Mouse (Mus musculus) thymus, adult 2 months (tissue): ENCODE results near the gene Rab12. TPM values are rescaled to one million over a fixed set of nuclear protein-coding genes. Genes with fewer than 3 reads are reported as not detected.

Source experiments
- DNase-seq: peaks from one replicate; pipeline ENCODE4 v3.0.0; 2021
- H3K27ac ChIP-seq: fragments of 200-500 bp; 2 replicates; pipeline ENCODE4 v1.5.1; 2012; ENCODE audit warnings: low read length, control low read depth; ENCODE audit not compliant: control insufficient read depth, insufficient read depth
- H3K27me3 ChIP-seq: fragments of 200-500 bp; 2 replicates; pipeline ENCODE4 v1.6.1; 2012; ENCODE audit warnings: mild to moderate bottlenecking, low read length, moderate library complexity, mixed read lengths; ENCODE audit not compliant: control insufficient read depth, insufficient read depth
- H3K36me3 ChIP-seq: fragments of 200-500 bp; 2 replicates; pipeline ENCODE4 v1.6.1; 2012; ENCODE audit warnings: mild to moderate bottlenecking, low read length, moderate library complexity; ENCODE audit not compliant: control insufficient read depth, insufficient read depth
- H3K4me1 ChIP-seq: fragments of 200-500 bp; replicated peaks from 2 replicates; pipeline ENCODE4 v1.6.1; 2012; ENCODE audit warnings: low read length; ENCODE audit not compliant: control insufficient read depth, insufficient read depth
- H3K4me3 ChIP-seq: fragments of 200-500 bp; 2 replicates; pipeline ENCODE4 v1.5.1; 2012; ENCODE audit warnings: mild to moderate bottlenecking, low read length, control low read depth, moderate library complexity; ENCODE audit not compliant: control insufficient read depth, insufficient read depth
- CTCF ChIP-seq: fragments of 200-500 bp; IDR thresholded peaks from 2 replicates; pipeline ENCODE4 v1.5.1; 2012; ENCODE audit warnings: mild to moderate bottlenecking, control low read depth, low read length, moderate library complexity, borderline replicate concordance; ENCODE audit not compliant: control insufficient read depth, poor library complexity, insufficient read depth; ENCODE audit errors: extremely low read depth
- POLR2A ChIP-seq: fragments of 200-500 bp; IDR thresholded peaks from 2 replicates; pipeline ENCODE4 v1.6.1; 2012; ENCODE audit warnings: mild to moderate bottlenecking, low read length, control low read depth, moderate library complexity; ENCODE audit not compliant: control insufficient read depth, poor library complexity, insufficient read depth; ENCODE audit errors: extremely low read depth
- WGBS: fragments of 180-500 bp; shearing (Covaris S2); methylation state at CpG from one replicate; pipeline ENCODE4 v1.1.7; 2018; 5-methylcytosine and 5-hydroxymethylcytosine counted together
- polyA plus RNA-seq: library from polyadenylated mRNA; depleted of rRNA; stranded (reverse); fragments of >200 nt; gene quantifications from 2 replicates; pipeline ENCODE4 v1.2.3, GENCODE M21; 2012

Rab12 gene
- polyA plus RNA-seq, 1 experiment: 23.2 TPM

GRCm38 (mm10) chr17:66484965-66485364 lies 34.6 kb downstream of the Rab12 start:
- no peaks in the 10 kb centered on the region for H3K27me3 ChIP-seq
- H3K36me3 ChIP-seq: no peaks in the 10 kb centered on the region
- no peak overlapping the region for H3K4me3 ChIP-seq
- WGBS: 76% methylated on average over 2 of the region's 2 CpGs
- no peak overlapping the region for H3K27ac ChIP-seq
- H3K4me1 ChIP-seq: no peaks in the 10 kb centered on the region
- DNase-seq: no peak
- TF ChIP-seq CTCF (no peak), POLR2A (no peak)

DNA sequence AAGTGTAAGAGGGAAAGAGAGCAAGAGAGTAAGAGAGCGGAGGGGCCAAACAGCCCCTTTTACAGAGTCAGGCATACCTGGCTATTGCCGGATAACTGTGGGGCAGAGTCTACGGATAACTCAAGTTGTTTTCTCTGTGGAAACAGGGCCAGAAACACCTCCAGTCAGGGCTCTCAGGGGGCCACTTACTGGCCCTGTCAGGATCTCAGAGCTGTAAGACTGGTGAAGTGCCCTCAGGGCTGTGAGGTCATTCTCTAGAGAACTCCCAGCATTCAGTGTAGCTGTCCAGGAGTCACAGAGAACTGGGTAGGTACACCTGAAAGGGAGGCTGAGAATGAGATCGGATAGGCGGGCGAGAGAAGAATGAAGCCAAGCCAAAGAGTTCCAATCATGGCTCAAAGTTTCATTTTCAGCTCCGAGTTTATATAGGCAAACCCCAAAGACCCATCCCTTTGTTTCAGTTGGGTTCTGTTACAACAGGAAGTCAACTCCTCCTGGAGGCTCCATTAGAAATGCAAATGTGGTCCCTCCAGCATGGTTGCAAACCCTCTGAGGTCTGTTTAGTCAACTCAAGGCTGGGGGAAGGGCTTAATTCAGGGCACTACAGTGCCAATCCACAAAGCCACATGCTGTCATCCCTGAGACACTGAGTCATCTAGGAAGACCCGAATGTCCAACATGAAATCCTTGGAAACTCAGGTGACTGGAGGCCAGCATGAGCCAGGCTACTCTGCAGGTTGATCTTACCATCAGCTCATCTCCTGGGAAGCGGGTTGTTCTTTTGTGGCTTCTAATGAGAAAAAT lies 35.7 kb downstream of the Rab12 start:
- no peak overlapping the region for H3K27ac ChIP-seq
- no peak for DNase-seq
- TF ChIP-seq POLR2A (no peak), CTCF (no peak)
- H3K27me3 ChIP-seq: no peaks in the 10 kb centered on the region
- H3K36me3 ChIP-seq: no peaks in the 10 kb centered on the region
- WGBS: 94% methylated on average over 9 of the region's 9 CpGs
- no peaks in the 10 kb centered on the region for H3K4me1 ChIP-seq
- H3K4me3 ChIP-seq: no peak overlapping the region

DNA sequence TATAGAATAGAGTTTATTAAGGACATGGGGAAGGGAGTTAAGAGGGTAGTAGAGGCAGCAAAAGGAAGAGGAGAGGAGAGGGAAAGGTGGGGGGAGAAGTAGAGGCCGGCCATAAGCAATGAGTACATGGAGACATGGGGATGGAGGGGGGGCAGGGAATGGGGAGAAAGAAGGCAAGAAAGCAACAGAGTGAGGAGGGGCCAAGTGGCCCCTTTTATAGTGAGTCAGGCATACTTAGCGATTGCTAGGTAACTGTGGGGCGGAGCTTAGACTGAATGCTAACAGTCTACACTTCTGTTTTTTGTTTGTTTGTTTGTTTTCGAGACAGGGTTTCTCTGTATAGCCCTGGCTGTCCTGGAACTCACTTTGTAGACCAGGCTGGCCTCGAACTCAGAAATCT lies 38.2 kb downstream of the Rab12 start:
- 85% methylated on average over 5 of the region's 5 CpGs for WGBS
- no peak for TF ChIP-seq POLR2A
- TF ChIP-seq CTCF: no peak
- Histone ChIP-seq H3K4me3 (no peak overlapping the region), H3K4me1 (no peaks in the 10 kb centered on the region), H3K36me3 (no peaks in the 10 kb centered on the region), H3K27me3 (no peaks in the 10 kb centered on the region), H3K27ac (no peak overlapping the region)
- DNase-seq: no peak

DNA sequence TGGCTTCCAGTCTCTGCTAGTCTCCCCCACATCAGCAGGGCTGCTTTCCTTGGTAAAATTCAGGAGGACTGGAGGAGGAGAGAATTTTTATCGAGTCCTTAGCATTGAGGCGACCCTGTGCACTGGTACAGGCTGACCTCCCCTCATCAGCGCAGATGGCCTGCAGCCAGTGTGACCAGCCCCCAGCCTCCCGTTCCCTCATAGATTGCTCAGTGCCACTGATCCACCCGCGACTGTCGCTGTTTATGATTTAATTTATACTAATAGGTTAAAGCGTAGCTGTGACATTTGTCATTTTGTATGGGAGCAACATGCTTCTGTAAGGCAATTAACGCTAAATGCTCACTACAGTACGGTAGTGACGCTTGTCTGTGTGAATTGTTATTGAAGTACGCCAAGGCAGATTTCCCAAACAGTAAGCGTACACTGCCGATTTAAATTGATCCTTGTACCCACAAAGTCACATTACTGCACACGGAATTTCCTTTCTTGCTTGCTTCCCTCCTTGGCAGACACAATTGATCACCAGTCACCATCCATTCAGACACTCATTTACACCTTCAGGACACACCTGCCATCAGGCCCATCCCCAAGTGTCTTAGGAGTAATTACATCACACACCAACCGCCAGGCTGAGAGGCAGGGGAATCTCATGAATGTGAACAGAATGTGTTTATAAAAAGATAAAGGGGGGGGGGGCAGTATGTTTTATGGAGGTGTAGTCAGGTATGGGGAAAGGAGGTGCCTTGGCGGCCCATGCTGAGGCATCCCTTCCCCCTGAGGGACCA lies 38.8 kb downstream of the Rab12 start:
- 68% methylated on average over 17 of the region's 17 CpGs for WGBS
- DNase-seq: no peak
- Histone ChIP-seq H3K4me1 (no peaks in the 10 kb centered on the region), H3K27me3 (no peaks in the 10 kb centered on the region), H3K36me3 (no peaks in the 10 kb centered on the region), H3K4me3 (no peak overlapping the region), H3K27ac (no peak overlapping the region)
- TF ChIP-seq CTCF (no peak), POLR2A (no peak)

DNA sequence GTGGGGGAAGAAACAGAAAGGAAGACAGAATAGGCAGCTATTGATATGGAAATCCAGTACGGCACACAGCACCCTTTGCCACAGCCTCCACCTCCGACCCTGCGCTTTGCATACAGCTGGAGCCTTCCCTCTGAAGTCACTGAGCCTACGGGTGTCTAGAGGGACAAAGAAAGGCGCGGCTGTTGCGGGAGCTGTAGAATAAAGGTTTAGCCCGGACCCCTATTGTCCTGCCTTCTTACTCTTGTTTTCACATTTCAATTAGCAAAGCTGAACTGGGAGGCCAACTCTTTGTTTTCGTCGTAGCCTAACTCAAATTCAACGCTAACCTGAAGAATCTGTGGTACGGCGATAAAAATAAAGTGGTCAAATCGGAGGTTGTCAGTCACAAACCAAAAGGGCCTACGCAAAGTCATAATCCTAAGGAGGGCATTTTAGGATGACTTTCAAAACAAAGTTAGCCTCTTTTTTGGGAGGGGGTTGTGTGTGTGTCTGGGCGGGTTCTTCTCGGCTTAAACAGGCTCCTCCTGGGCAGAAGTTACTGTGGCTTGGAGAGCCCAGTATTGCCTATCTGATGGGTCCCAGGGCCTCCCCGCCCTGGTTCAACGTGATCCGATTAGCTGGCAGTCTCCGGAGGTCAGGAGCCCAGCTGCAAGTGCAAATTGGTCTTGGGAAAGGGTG lies 39.6 kb downstream of the Rab12 start:
- no peak for TF ChIP-seq POLR2A
- TF ChIP-seq CTCF: no peak
- no peak for DNase-seq
- 15% methylated on average over 21 of the region's 21 CpGs for WGBS
- Histone ChIP-seq H3K27ac (no peak overlapping the region), H3K4me3 (no peak overlapping the region), H3K4me1 (no peaks in the 10 kb centered on the region), H3K36me3 (no peaks in the 10 kb centered on the region), H3K27me3 (no peaks in the 10 kb centered on the region)

DNA sequence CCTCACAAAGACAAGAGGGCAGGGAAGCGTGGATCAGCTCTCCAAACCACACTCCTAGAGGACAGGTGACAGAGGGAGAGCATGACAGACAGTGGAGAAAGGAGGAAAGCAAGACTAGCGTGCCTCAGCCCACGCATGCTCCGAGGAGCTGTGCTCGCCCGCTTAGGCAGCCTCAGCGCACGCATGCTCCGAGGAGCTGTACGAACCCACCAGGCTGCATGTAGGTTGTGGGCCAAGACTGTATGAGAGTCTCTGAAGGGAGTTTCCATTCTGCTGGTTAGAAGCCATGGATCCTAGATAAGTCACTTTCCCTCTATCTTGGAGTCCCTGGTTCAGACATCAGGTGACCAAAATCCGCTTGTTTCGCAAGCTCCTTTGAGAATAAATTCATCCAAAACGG lies 40.2 kb downstream of the Rab12 start:
- 14% methylated on average over 13 of the region's 13 CpGs for WGBS
- TF ChIP-seq POLR2A (no peak), CTCF (no peak)

More for the DNA sequence above, 40.2 kb downstream of the Rab12 start:
- DNase-seq: no peak
- Histone ChIP-seq H3K4me1 (no peaks in the 10 kb centered on the region), H3K27ac (no peak overlapping the region), H3K27me3 (no peaks in the 10 kb centered on the region), H3K36me3 (no peaks in the 10 kb centered on the region), H3K4me3 (no peak overlapping the region)
